Mouse (Mus musculus): Measurements from ENCODE around the gene Dnajc6.
A peak's percentile ranks its signal among the peaks of the same experiment; 100 is the strongest.

Dnajc6 gene

GRCm38 (mm10) chr4:101505966-101506365 is 9.5 kb downstream of the Dnajc6 start:
- no peak for DNase-seq (ENCODE audit: extremely low read depth, insufficient read length, low spot score)

GRCm38 (mm10) chr4:101506372-101506771 is 9.9 kb downstream of the Dnajc6 start:
- no peak for DNase-seq (ENCODE audit: extremely low read depth, insufficient read length, low spot score)

- DNase-seq (ENCODE audit: extremely low read depth, insufficient read length, low spot score), result no peak
Measured at GRCm38 (mm10) chr4:101507571-101508422, 11.3 kb downstream of the Dnajc6 start.

- no peak for DNase-seq (ENCODE audit: extremely low read depth, insufficient read length, low spot score)
Measured at GRCm38 (mm10) chr4:101508431-101508830, 12.0 kb downstream of the Dnajc6 start.

GRCm38 (mm10) chr4:101508851-101509577 is 12.6 kb downstream of the Dnajc6 start:
- DNase-seq (ENCODE audit: extremely low read depth, insufficient read length, low spot score), result peak; percentile 6

- DNase-seq (ENCODE audit: extremely low read depth, insufficient read length, low spot score), result no peak
Measured at GRCm38 (mm10) chr4:101510111-101510903, 13.9 kb downstream of the Dnajc6 start.

GRCm38 (mm10) chr4:101510904-101511210 is 14.4 kb downstream of the Dnajc6 start:
- DNase-seq (ENCODE audit: extremely low read depth, insufficient read length, low spot score), result no peak

GRCm38 (mm10) chr4:101511768-101512521 is 15.5 kb downstream of the Dnajc6 start:
- no peak for DNase-seq (ENCODE audit: extremely low read depth, insufficient read length, low spot score)

- no peak for DNase-seq (ENCODE audit: extremely low read depth, insufficient read length, low spot score)
Measured at GRCm38 (mm10) chr4:101513251-101513650, 16.8 kb downstream of the Dnajc6 start.

- DNase-seq (ENCODE audit: extremely low read depth, insufficient read length, low spot score), result no peak
Measured at GRCm38 (mm10) chr4:101515853-101516252, 19.4 kb downstream of the Dnajc6 start.

GRCm38 (mm10) chr4:101516434-101517168 is 20.2 kb downstream of the Dnajc6 start:
- DNase-seq (ENCODE audit: extremely low read depth, insufficient read length, low spot score), result no peak

- DNase-seq (ENCODE audit: extremely low read depth, insufficient read length, low spot score), result no peak
Measured at GRCm38 (mm10) chr4:101531901-101532300, 35.5 kb downstream of the Dnajc6 start.

GRCm38 (mm10) chr4:101540516-101540915 is 44.1 kb downstream of the Dnajc6 start:
- no peak for DNase-seq (ENCODE audit: extremely low read depth, insufficient read length, low spot score)

GRCm38 (mm10) chr4:101549958-101550591 is 53.6 kb downstream of the Dnajc6 start:
- no peak for DNase-seq (ENCODE audit: extremely low read depth, insufficient read length, low spot score)

GRCm38 (mm10) chr4:101550671-101551161 is 54.3 kb downstream of the Dnajc6 start:
- no peak for DNase-seq (ENCODE audit: extremely low read depth, insufficient read length, low spot score)

- no peak for DNase-seq (ENCODE audit: extremely low read depth, insufficient read length, low spot score)
Measured at GRCm38 (mm10) chr4:101551425-101551824, 55.0 kb downstream of the Dnajc6 start.

- DNase-seq (ENCODE audit: extremely low read depth, insufficient read length, low spot score), result no peak
Measured at GRCm38 (mm10) chr4:101552372-101552771, 55.9 kb downstream of the Dnajc6 start.

- DNase-seq (ENCODE audit: extremely low read depth, insufficient read length, low spot score), result no peak
Measured at GRCm38 (mm10) chr4:101555016-101555415, 58.6 kb downstream of the Dnajc6 start.

GRCm38 (mm10) chr4:101560137-101560536 is 63.7 kb downstream of the Dnajc6 start:
- no peak for DNase-seq (ENCODE audit: extremely low read depth, insufficient read length, low spot score)
